Mouse (Mus musculus) embryonic facial prominence, embryonic 11.5 days (tissue): ENCODE data around the gene Ankrd34a. TPM values are rescaled to one million over a fixed set of nuclear protein-coding genes. Genes with fewer than 3 reads are reported as not detected.

Experiments
- ATAC-seq: fragments of 200-750 bp; cut with Nextera tagmentation; replicated peaks from 2 replicates; pipeline ENCODE4 v1.8.0; 2017; ENCODE audit warnings: low read depth; ENCODE audit not compliant: insufficient number of reproducible peaks, low FRiP score, low TSS enrichment
- DNase-seq: peaks from one replicate; pipeline ENCODE4 v3.0.0-alpha.2; 2015; ENCODE audit warnings: low spot score
- H3K27ac ChIP-seq: fragments of 300-500 bp; sonication (generic); replicated peaks from 2 replicates; pipeline ENCODE4 v1.5.1; 2014; ENCODE audit warnings: mild to moderate bottlenecking, low read depth, low read length, control low read depth
- H3K27me3 ChIP-seq: fragments of 300-500 bp; sonication (generic); 2 replicates; pipeline ENCODE4 v1.6.1; 2014; ENCODE audit warnings: mild to moderate bottlenecking, low read length, moderate library complexity, mixed read lengths; ENCODE audit not compliant: control insufficient read depth, insufficient read depth
- H3K36me3 ChIP-seq: fragments of 300-500 bp; sonication (generic); replicated peaks from 2 replicates; pipeline ENCODE4 v1.6.1; 2014; ENCODE audit warnings: low read depth, mild to moderate bottlenecking, low read length, moderate library complexity, mixed read lengths; ENCODE audit not compliant: control insufficient read depth, insufficient read depth
- H3K4me1 ChIP-seq: fragments of 300-500 bp; sonication (generic); 2 replicates; pipeline ENCODE4 v1.6.1; 2014; ENCODE audit warnings: low read length, mixed read lengths; ENCODE audit not compliant: control insufficient read depth, insufficient read depth
- H3K4me2 ChIP-seq: fragments of 300-500 bp; sonication (generic); 2 replicates; pipeline ENCODE4 v1.6.1; 2014; ENCODE audit warnings: low read depth, mild to moderate bottlenecking, control low read depth, low read length, moderate library complexity
- H3K4me3 ChIP-seq: fragments of 300-500 bp; sonication (generic); 2 replicates; pipeline ENCODE4 v1.5.1; 2014; ENCODE audit warnings: low read depth, low read length, control low read depth
- H3K9ac ChIP-seq: fragments of 300-500 bp; sonication (generic); replicated peaks from 2 replicates; pipeline ENCODE4 v1.6.1; 2014; ENCODE audit warnings: mild to moderate bottlenecking, control low read depth, low read length
- H3K9me3 ChIP-seq: fragments of 300-500 bp; sonication (generic); replicated peaks from 2 replicates; pipeline ENCODE4 v1.6.1; 2016; ENCODE audit warnings: mild to moderate bottlenecking, low read length, inconsistent platforms, mixed read lengths; ENCODE audit not compliant: control insufficient read depth
- WGBS: fragments of 180-500 bp; shearing (Covaris S2); extraction: QIAGEN DNeasy Blood & Tissue Kit; methylation state at CpG from one replicate; pipeline ENCODE4 v1.1.7; 2014; 5-methylcytosine and 5-hydroxymethylcytosine counted together
- polyA plus RNA-seq: library from polyadenylated mRNA; unstranded; fragments of >200 nt; fragmentation: Nextera tagmentation; extraction: Ambion mirVana; gene quantifications from 2 replicates; pipeline ENCODE4 v1.2.1, GENCODE M21; 2014

The Ankrd34a gene
- polyA plus RNA-seq, 1 experiment from 2014 or later = 0.90 TPM

GRCm38 (mm10) chr3:96599069-96599393 is 2.6 kb downstream of the Ankrd34a start:
- ATAC-seq (no peak), DNase-seq (no peak)
- Histone ChIP-seq H3K27ac (no peak overlapping the region), H3K4me2 (peak overlapping the region; percentile 98), H3K27me3 (peaks cover 13% of the 10 kb centered on the region), H3K4me3 (peak overlapping the region; percentile 40; the same call in 1 of the 2 replicates), H3K9me3 (no peaks in the 10 kb centered on the region), H3K9ac (peak overlapping the region; percentile 63; the same call in 1 of the 2 replicates), H3K36me3 (no peaks in the 10 kb centered on the region), H3K4me1 (peaks cover 6% of the 10 kb centered on the region)
- 37% methylated on average over 8 of the region's 8 CpGs for whole genome bisulfite sequencing

- H3K4me2 ChIP-seq = no peak overlapping the region
- no peak for DNase-seq
- H3K4me3 ChIP-seq = no peak overlapping the region
- no peaks in the 10 kb centered on the region for H3K36me3 ChIP-seq
- no peaks in the 10 kb centered on the region for H3K9me3 ChIP-seq
- no peak for ATAC-seq
- H3K27me3 ChIP-seq = peaks cover 13% of the 10 kb centered on the region
- 54% methylated on average over 3 of the region's 3 CpGs for WGBS
- H3K4me1 ChIP-seq = peaks cover 6% of the 10 kb centered on the region
- no peak overlapping the region for H3K27ac ChIP-seq
- no peak overlapping the region for H3K9ac ChIP-seq
Measured at GRCm38 (mm10) chr3:96599411-96599810, 3.0 kb downstream of the Ankrd34a start.

GRCm38 (mm10) chr3:96600639-96601250 is 4.3 kb downstream of the Ankrd34a start, which contains the start of gene Lix1l:
TSS of gene Lix1l (plus strand) at chr3:96601149.
- ATAC-seq (peak; percentile 95), DNase-seq (peak; percentile 98)
- under 1% methylated on average over 27 of the region's 27 CpGs for WGBS
- Histone ChIP-seq H3K36me3 (no peaks in the 10 kb centered on the region), H3K9me3 (no peaks in the 10 kb centered on the region), H3K27me3 (peaks cover 9% of the 10 kb centered on the region; the same call in 1 of the 2 replicates), H3K4me2 (peak within 1 kb of the TSS; percentile 60), H3K27ac (peak within 1 kb of the TSS; percentile 74), H3K4me3 (peak within 1 kb of the TSS; percentile 63), H3K9ac (peak within 1 kb of the TSS; percentile 73), H3K4me1 (peaks cover 6% of the 10 kb centered on the region)

DNA sequence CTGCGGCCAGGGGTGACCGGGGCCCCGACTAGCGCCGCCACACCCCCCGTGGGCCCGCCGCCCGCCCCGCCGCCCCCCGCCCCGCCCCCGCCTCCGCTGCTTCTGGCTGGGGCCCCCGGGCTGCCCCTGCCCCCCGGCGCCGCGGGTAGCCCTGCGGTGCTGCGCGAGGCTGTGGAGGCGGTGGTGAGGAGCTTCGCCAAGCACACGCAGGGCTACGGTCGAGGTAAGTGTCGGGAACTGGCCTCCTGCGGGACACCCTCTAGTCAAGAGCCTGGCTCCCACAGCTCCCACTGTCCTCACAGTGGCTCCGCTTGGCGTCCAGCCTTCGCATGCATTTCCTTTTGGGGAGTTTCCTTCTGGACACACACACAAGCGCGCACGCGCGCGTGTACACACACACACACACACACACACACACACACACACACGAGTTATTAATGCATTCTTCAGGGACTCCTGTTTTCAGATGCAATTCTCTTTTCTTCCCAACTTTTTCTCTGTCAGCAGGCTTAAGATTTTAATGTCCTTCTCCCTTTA is 4.9 kb downstream of the Ankrd34a start:
- H3K4me2 ChIP-seq = peak overlapping the region; percentile 60
- peak overlapping the region; percentile 73 for H3K9ac ChIP-seq
- H3K4me3 ChIP-seq = peak overlapping the region; percentile 63
- ATAC-seq (peak; percentile 59), DNase-seq (peak; percentile 73)
- peaks cover 5% of the 10 kb centered on the region for H3K4me1 ChIP-seq
- H3K27ac ChIP-seq = peak overlapping the region; percentile 74
- H3K9me3 ChIP-seq = no peaks in the 10 kb centered on the region
- peaks cover 9% of the 10 kb centered on the region; the same call in 1 of the 2 replicates for H3K27me3 ChIP-seq
- H3K36me3 ChIP-seq = no peaks in the 10 kb centered on the region
- under 1% methylated on average over 18 of the region's 40 CpGs for WGBS

DNA sequence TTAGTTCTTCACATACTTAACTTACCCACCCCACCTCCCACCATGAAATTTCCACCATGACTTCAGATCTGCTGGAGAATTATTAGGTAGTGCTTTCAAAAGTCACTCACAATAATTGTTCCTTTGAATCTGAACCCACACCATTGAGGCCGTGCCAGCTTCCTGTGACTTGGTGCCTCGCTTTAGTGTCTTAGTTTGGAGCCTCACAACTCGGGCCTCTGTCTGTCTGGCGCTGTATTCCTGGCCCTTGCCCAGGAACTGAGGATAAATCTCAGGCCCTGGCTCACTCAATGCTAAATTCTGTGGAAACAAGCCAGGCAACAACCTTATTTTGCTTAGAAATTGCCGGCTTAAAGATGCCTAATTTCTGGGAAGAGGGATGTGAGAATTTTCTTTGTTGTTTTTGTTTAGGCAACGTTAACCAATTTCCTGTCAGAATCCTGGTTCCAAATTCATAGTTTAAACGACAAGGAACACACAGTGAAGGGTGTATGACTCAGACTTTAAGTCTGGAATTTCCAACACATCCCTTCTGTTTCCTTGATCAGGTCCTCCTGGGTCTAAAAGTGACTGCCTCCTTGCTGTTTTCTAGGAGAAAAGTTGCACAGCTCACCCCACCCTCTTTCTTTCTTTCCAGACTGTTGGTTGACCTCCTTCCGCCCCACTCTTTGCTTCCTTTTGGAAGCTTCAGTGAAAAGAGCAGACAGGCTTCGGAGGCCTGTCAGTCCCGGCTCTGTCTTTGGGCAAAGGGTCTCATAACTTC is 5.7 kb downstream of the Ankrd34a start:
- no peak for DNase-seq
- Histone ChIP-seq H3K9me3 (no peaks in the 10 kb centered on the region), H3K4me2 (peak overlapping the region; percentile 60), H3K27ac (0 out of 2 replicates have a peak overlapping the region, but pooled peaks have one; percentile 74), H3K4me1 (no peaks in the 10 kb centered on the region; the same call in 1 of the 2 replicates), H3K9ac (peak overlapping the region; percentile 73), H3K36me3 (no peaks in the 10 kb centered on the region), H3K4me3 (peak overlapping the region; percentile 63), H3K27me3 (peaks cover 5% of the 10 kb centered on the region; the same call in 1 of the 2 replicates)
- no peak for ATAC-seq
- WGBS = 26% methylated on average over 10 of the region's 10 CpGs

GRCm38 (mm10) chr3:96602704-96603084 is 6.3 kb downstream of the Ankrd34a start:
- Histone ChIP-seq H3K9ac (peak overlapping the region; percentile 73), H3K36me3 (no peaks in the 10 kb centered on the region), H3K4me3 (peak overlapping the region; percentile 63), H3K27ac (no peak overlapping the region), H3K4me2 (peak overlapping the region; percentile 60), H3K27me3 (peaks cover 5% of the 10 kb centered on the region; the same call in 1 of the 2 replicates), H3K4me1 (no peaks in the 10 kb centered on the region; the same call in 1 of the 2 replicates), H3K9me3 (no peaks in the 10 kb centered on the region)
- no peak for DNase-seq
- ATAC-seq = no peak
- 56% methylated on average over 5 of the region's 5 CpGs for WGBS

- no peaks in the 10 kb centered on the region for H3K9me3 ChIP-seq
Measured at GRCm38 (mm10) chr3:96603311-96603710, 6.9 kb downstream of the Ankrd34a start.

More at GRCm38 (mm10) chr3:96603311-96603710, 6.9 kb downstream of the Ankrd34a start:
- Histone ChIP-seq H3K36me3 (no peaks in the 10 kb centered on the region), H3K27ac (no peak overlapping the region), H3K4me1 (no peaks in the 10 kb centered on the region; the same call in 1 of the 2 replicates), H3K4me2 (peak overlapping the region; percentile 60), H3K27me3 (peaks cover 5% of the 10 kb centered on the region; the same call in 1 of the 2 replicates), H3K9ac (peak overlapping the region; percentile 15; the same call in 1 of the 2 replicates), H3K4me3 (peak overlapping the region; percentile 63; the same call in 1 of the 2 replicates)
- WGBS = 53% methylated on average over 5 of the region's 5 CpGs
- ATAC-seq (no peak), DNase-seq (peak; percentile 28)
